Mouse (Mus musculus) heart, adult 9 months (tissue): ENCODE measurements around the gene Alox12b.

ENCODE experiments used
- DNase-seq, 2 experiments: peaks; one replicate each; pipeline ENCODE4 v3.0.0; 2022; ENCODE audit warnings: low spot score in 2 of 2

The Alox12b gene

GRCm38 (mm10) chr11:69172606-69173005, 15.8 kb downstream of the Alox12b start:
- DNase-seq: no peak

GRCm38 (mm10) chr11:69174722-69175121, 17.9 kb downstream of the Alox12b start:
- DNase-seq: no peak

- DNase-seq: no peak
Measured at GRCm38 (mm10) chr11:69178525-69178924, 21.7 kb downstream of the Alox12b start.

- no peak for DNase-seq
Measured at GRCm38 (mm10) chr11:69179512-69179911, 22.7 kb downstream of the Alox12b start.

GRCm38 (mm10) chr11:69180120-69180519, 23.3 kb downstream of the Alox12b start:
- no peak for DNase-seq

- DNase-seq: no peak
Measured at GRCm38 (mm10) chr11:69185031-69185430, 28.2 kb downstream of the Alox12b start.

- no peak for DNase-seq
Measured at GRCm38 (mm10) chr11:69185936-69186335, 29.1 kb downstream of the Alox12b start.

GRCm38 (mm10) chr11:69192840-69193239, 36.1 kb downstream of the Alox12b start:
- no peak for DNase-seq

GRCm38 (mm10) chr11:69196766-69197165, 40.0 kb downstream of the Alox12b start:
- no peak for DNase-seq

- DNase-seq: no peak
Measured at GRCm38 (mm10) chr11:69197194-69197593, 40.4 kb downstream of the Alox12b start.

GRCm38 (mm10) chr11:69197743-69198142, 41.0 kb downstream of the Alox12b start, which contains the start of gene Alox8:
Gene Alox8 (minus strand): TSS chr11:69197843.
- no peak for DNase-seq

GRCm38 (mm10) chr11:69199251-69199650, 42.5 kb downstream of the Alox12b start:
- DNase-seq: no peak

- no peak for DNase-seq
Measured at GRCm38 (mm10) chr11:69200231-69200630, 43.4 kb downstream of the Alox12b start.

- DNase-seq: no peak
Measured at GRCm38 (mm10) chr11:69202469-69203230, 45.9 kb downstream of the Alox12b start.

- DNase-seq: no peak
Measured at GRCm38 (mm10) chr11:69211431-69211830, 54.6 kb downstream of the Alox12b start.

GRCm38 (mm10) chr11:69217411-69217810, 60.6 kb downstream of the Alox12b start:
- DNase-seq: no peak

GRCm38 (mm10) chr11:69218661-69219060, 61.9 kb downstream of the Alox12b start:
- DNase-seq: no peak
